Mouse (Mus musculus): ENCODE data around the gene Pwp2. TPM values are rescaled to one million over a fixed set of nuclear protein-coding genes. Genes with fewer than 3 reads are reported as not detected.

Pwp2 gene
- total and polyA plus RNA-seq, 3 experiments, result 49.6 to 91.5 (median 62.4) TPM

DNA sequence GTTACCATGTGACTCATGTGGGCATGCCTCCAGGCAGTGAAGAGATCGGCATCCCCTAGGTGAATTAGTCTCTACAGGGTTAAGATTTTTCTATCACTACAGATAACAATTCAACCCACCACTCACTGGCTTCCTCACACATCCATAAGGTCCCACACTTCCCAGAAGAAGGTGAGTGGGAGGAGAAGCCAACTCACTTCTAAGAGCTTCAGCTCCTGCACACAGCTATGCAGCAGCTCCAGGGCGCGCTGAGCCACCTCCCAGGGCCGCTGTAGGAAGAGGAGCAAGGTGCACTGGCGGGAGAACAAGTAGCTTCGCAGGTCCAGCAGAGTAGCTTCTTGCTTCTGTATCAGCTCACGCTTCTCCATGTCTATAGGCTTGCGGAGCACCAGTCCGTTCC is 29.4 kb upstream of the Pwp2 start:
- H3K4me1 ChIP-seq (ENCODE audit: control insufficient read depth in 1 of 2, insufficient read depth in 2 of 2, low read length in 2 of 2), result no peaks in the 10 kb centered on the region
- DNase-seq (ENCODE audit: low read depth, low spot score), result no peak
- no peak overlapping the region for H3K27ac ChIP-seq (ENCODE audit: control insufficient read depth, low read depth, low read length)
- H3K27me3 ChIP-seq (ENCODE audit: control insufficient read depth in 1 of 2, insufficient read depth in 2 of 2, low read length in 2 of 2), result no peaks in the 10 kb centered on the region
- TF ChIP-seq MAFK (IDR thresholded peaks at IDR 0.05; ENCODE audit: borderline replicate concordance, low read depth, low read length), result no peak
- no peak for TF ChIP-seq CTCF (IDR thresholded peaks at IDR 0.05 in 2 of 3, conservative IDR thresholded peaks at IDR 0.05 in 1 of 3; ENCODE audit: control insufficient read depth in 1 of 3, insufficient read depth in 1 of 3, low read depth in 2 of 3, low read length in 3 of 3, poor library complexity in 1 of 3, severe bottlenecking in 1 of 3)
- TF ChIP-seq CHD2 (IDR thresholded peaks at IDR 0.05; ENCODE audit: low read length), result no peak
- no peak for TF ChIP-seq UBTF (IDR thresholded peaks at IDR 0.05; ENCODE audit: borderline replicate concordance, insufficient read depth, low read depth, low read length)
- TF ChIP-seq TBP (IDR thresholded peaks at IDR 0.05; ENCODE audit: low read depth, low read length), result no peak
- TF ChIP-seq POLR2AphosphoS5 (IDR thresholded peaks at IDR 0.05; ENCODE audit: borderline replicate concordance, low read depth, low read length), result no peak
- no peak for TF ChIP-seq ZKSCAN1 (IDR thresholded peaks at IDR 0.05; ENCODE audit: low read depth, low read length)
- no peak for TF ChIP-seq USF1 (IDR thresholded peaks at IDR 0.05; ENCODE audit: low read depth, low read length)
- no peaks in the 10 kb centered on the region for H3K9me3 ChIP-seq (replicated peaks; ENCODE audit: insufficient read depth, low read length)
- peaks cover 0 to 8% of the 10 kb centered on the region in 2 experiments; a peak in 2 of 4 replicates for H3K36me3 ChIP-seq (ENCODE audit: control insufficient read depth in 1 of 2, insufficient read depth in 2 of 2, low read length in 2 of 2)
- H3K79me2 ChIP-seq (ENCODE audit: control insufficient read depth, insufficient read depth, low read length, poor library complexity), result no peaks in the 10 kb centered on the region
- H3K4me3 ChIP-seq (ENCODE audit: control insufficient read depth in 1 of 2, insufficient read depth in 1 of 2, low read depth in 2 of 2, low read length in 2 of 2), result no peak overlapping the region
- no peak overlapping the region for H3K9ac ChIP-seq (ENCODE audit: control insufficient read depth, low read depth, low read length, poor library complexity, severe bottlenecking)

DNA sequence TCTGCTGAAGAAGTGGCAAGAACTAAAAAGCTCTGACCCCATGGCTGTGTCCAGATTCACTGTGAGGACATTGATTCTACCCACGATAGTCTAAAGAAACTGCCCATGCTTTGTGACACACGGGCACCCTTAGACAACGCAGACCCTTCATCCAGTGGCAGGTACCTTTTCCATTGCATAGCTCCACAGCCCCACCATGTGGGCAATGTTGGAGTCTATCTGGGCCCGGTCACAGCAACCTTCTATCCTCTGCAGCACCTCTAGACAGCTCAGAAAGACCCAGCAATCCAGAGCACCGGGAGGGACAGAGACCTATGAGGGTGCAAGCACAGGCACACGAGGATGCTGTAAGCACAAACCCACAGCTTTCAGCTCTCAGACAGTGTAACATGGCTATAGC is 26.4 kb upstream of the Pwp2 start:
- Histone ChIP-seq H3K36me3 (ENCODE audit: control insufficient read depth in 1 of 2, insufficient read depth in 2 of 2, low read length in 2 of 2) (peaks cover 0 to 8% of the 10 kb centered on the region in 2 experiments; a peak in 2 of 4 replicates), H3K9me3 (replicated peaks; ENCODE audit: insufficient read depth, low read length) (no peaks in the 10 kb centered on the region), H3K27me3 (ENCODE audit: control insufficient read depth in 1 of 2, insufficient read depth in 2 of 2, low read length in 2 of 2) (no peaks in the 10 kb centered on the region), H3K27ac (ENCODE audit: control insufficient read depth, low read depth, low read length) (no peak overlapping the region), H3K79me2 (ENCODE audit: control insufficient read depth, insufficient read depth, low read length, poor library complexity) (no peaks in the 10 kb centered on the region), H3K4me3 (ENCODE audit: control insufficient read depth in 1 of 2, insufficient read depth in 1 of 2, low read depth in 2 of 2, low read length in 2 of 2) (no peak overlapping the region), H3K4me1 (ENCODE audit: control insufficient read depth in 1 of 2, insufficient read depth in 2 of 2, low read length in 2 of 2) (no peaks in the 10 kb centered on the region), H3K9ac (ENCODE audit: control insufficient read depth, low read depth, low read length, poor library complexity, severe bottlenecking) (no peak overlapping the region)
- DNase-seq (ENCODE audit: low read depth, low spot score), result peak; percentile 16
- TF ChIP-seq CTCF (IDR thresholded peaks at IDR 0.05 in 2 of 3, conservative IDR thresholded peaks at IDR 0.05 in 1 of 3; ENCODE audit: control insufficient read depth in 1 of 3, insufficient read depth in 1 of 3, low read depth in 2 of 3, low read length in 3 of 3, poor library complexity in 1 of 3, severe bottlenecking in 1 of 3) (peak; percentile 24 to 51 (median 47); a peak in 5 of 6 replicates), EP300 (IDR thresholded peaks at IDR 0.05; ENCODE audit: low read depth in 1 of 2, low read length in 2 of 2) (no peak), SMC3 (IDR thresholded peaks at IDR 0.05; ENCODE audit: low read depth, low read length) (peak; percentile 29; the same call in 1 of the 2 replicates), TBP (IDR thresholded peaks at IDR 0.05; ENCODE audit: low read depth, low read length) (no peak), RAD21 (IDR thresholded peaks at IDR 0.05; ENCODE audit: low read depth, low read length) (peak; percentile 8), CHD2 (IDR thresholded peaks at IDR 0.05; ENCODE audit: low read length) (no peak)

DNA sequence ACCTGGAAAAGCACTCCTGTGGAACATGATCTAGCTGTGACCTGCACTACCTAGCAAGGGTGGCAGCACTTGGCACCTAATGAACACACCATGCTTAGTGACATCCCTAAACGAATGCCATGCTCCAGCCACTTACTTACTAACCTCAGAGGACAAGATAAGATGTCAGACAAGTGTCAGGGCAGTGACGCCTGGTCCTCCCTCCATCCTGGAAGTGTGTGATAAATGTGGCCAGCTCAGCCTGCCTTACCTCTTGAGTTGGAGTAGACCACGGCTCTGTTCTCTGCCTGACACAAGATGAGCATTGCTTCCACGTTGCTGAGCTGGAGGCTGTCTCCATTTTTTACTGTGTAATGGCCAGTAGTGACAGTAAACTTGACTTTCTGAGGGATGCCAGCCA is 16.2 kb upstream of the Pwp2 start:
- Histone ChIP-seq H3K27ac (ENCODE audit: control insufficient read depth, low read depth, low read length) (no peak overlapping the region), H3K4me3 (ENCODE audit: control insufficient read depth in 1 of 2, insufficient read depth in 1 of 2, low read depth in 2 of 2, low read length in 2 of 2) (no peak overlapping the region), H3K4me1 (ENCODE audit: control insufficient read depth in 1 of 2, insufficient read depth in 2 of 2, low read length in 2 of 2) (no peaks in the 10 kb centered on the region), H3K36me3 (ENCODE audit: control insufficient read depth in 1 of 2, insufficient read depth in 2 of 2, low read length in 2 of 2) (no peaks in the 10 kb centered on the region; a peak in 2 of 4 replicates), H3K9me3 (replicated peaks; ENCODE audit: insufficient read depth, low read length) (no peaks in the 10 kb centered on the region), H3K9ac (ENCODE audit: control insufficient read depth, low read depth, low read length, poor library complexity, severe bottlenecking) (no peak overlapping the region), H3K27me3 (ENCODE audit: control insufficient read depth in 1 of 2, insufficient read depth in 2 of 2, low read length in 2 of 2) (no peaks in the 10 kb centered on the region), H3K79me2 (ENCODE audit: control insufficient read depth, insufficient read depth, low read length, poor library complexity) (no peaks in the 10 kb centered on the region)
- DNase-seq (ENCODE audit: low read depth, low spot score), result no peak
- TF ChIP-seq KAT2A (conservative IDR thresholded peaks at IDR 0.05; ENCODE audit: low read depth, low read length) (no peak), RCOR1 (IDR thresholded peaks at IDR 0.05; ENCODE audit: low read depth, low read length) (no peak), ZMIZ1 (IDR thresholded peaks at IDR 0.05; ENCODE audit: low read depth, low read length) (no peak), E2F4 (IDR thresholded peaks at IDR 0.05; ENCODE audit: borderline replicate concordance, low read depth, low read length) (no peak), TCF12 (IDR thresholded peaks at IDR 0.05; ENCODE audit: low read depth, low read length) (no peak), ETS1 (IDR thresholded peaks at IDR 0.05; ENCODE audit: low read depth, low read length) (no peak), RAD21 (IDR thresholded peaks at IDR 0.05; ENCODE audit: low read depth, low read length) (no peak), GABPA (IDR thresholded peaks at IDR 0.05; ENCODE audit: low read depth, low read length) (no peak), MYB (IDR thresholded peaks at IDR 0.05; ENCODE audit: low read depth, low read length) (no peak), MYC (IDR thresholded peaks at IDR 0.05; ENCODE audit: low read depth, low read length) (no peak), TBP (IDR thresholded peaks at IDR 0.05; ENCODE audit: low read depth, low read length) (no peak), POLR2A (IDR thresholded peaks at IDR 0.05; ENCODE audit: control insufficient read depth in 1 of 2, insufficient read depth in 1 of 2, low read depth in 1 of 2, low read length in 2 of 2, poor library complexity in 1 of 2) (no peak)

Data from MEL (cell line).